9 mouse cellular contexts compared by ENCODE assay signal in genomic region chr15:18832263-18832662, GRCm38 (mm10). TPM values are rescaled to one million over a fixed set of nuclear protein-coding genes. Genes with fewer than 3 reads are reported as not detected.
DNase-seq lines count a peak whose midpoint lies in the region; ATAC-seq and TF ChIP-seq lines count a peak whose summit lies in the region.
"Had no signal": no experiment of that assay in that cellular context is flagged by ENCODE, and none has a peak within 500 bp of the region (broad histone marks: within the 10 kb centered on the region; RNA-seq: fewer than 3 reads in every experiment).

No protein-coding gene starts in this region.

- peak; percentile 6 for DNase-seq in gastrocnemius, postnatal 14 days
- no peak for DNase-seq in gastrocnemius, postnatal 25 days
- peak; percentile 58 for DNase-seq in 3T3-L1 (ENCODE audit: low read depth, low spot score)
- peak; percentile 45 for DNase-seq in adrenal gland, adult 2 months
- DNase-seq in embryo, embryonic 11 days: peak; percentile 80
- peak; percentile 50 for DNase-seq in kidney, adult 2 months
- DNase-seq in liver, embryonic 14.5 days (ENCODE audit: low read depth in 3 of 3, low spot score in 3 of 3): peak in 2 of 3 experiments; percentile 4
- peak; percentile 7 for DNase-seq in skeletal muscle tissue, adult 2 months (ENCODE audit: low read depth, low spot score)

- TF ChIP-seq POLR2A in kidney, adult 2 months (IDR thresholded peaks at IDR 0.05; ENCODE audit: low read depth, low read length): no peak

- H3K9ac ChIP-seq in liver, embryonic 14.5 days (replicated peaks): no peak overlapping the region

- TF ChIP-seq CTCF in kidney, adult 2 months (conservative IDR thresholded peaks at IDR 0.05; ENCODE audit: insufficient read depth, insufficient read length, low read depth, low read length): no peak
- TF ChIP-seq CTCF in liver, embryonic 14.5 days (IDR thresholded peaks at IDR 0.05; ENCODE audit: low read depth): peak; percentile 56

- intact Hi-C loops in gastrocnemius, postnatal 14 days (cut with DNase I; ENCODE audit: low total_unique reads): no loop called here

- H3K27me3 ChIP-seq in kidney, adult 2 months (replicated peaks; ENCODE audit: control insufficient read depth, insufficient read depth, low read length): no peaks in the 10 kb centered on the region
- H3K27me3 ChIP-seq in liver, embryonic 14.5 days (ENCODE audit: control insufficient read depth, insufficient read depth, low read length): no peaks in the 10 kb centered on the region

- H3K4me1 ChIP-seq in kidney, adult 2 months (ENCODE audit: control insufficient read depth, insufficient read depth, low read length): no peaks in the 10 kb centered on the region
- H3K4me1 ChIP-seq in liver, embryonic 14.5 days (replicated peaks; ENCODE audit: control insufficient read depth in 2 of 2, insufficient read depth in 2 of 2, low read length in 1 of 2): no peaks in the 10 kb centered on the region

- H3K9me3 ChIP-seq in liver, embryonic 14.5 days (ENCODE audit: control insufficient read depth, low read length): no peaks in the 10 kb centered on the region

- no peak for ATAC-seq in liver, embryonic 14.5 days (ENCODE audit: insufficient read depth)

- H3K4me3 ChIP-seq in kidney, adult 2 months (ENCODE audit: insufficient read depth, low read depth, low read length): no peak overlapping the region
- H3K4me3 ChIP-seq in liver, embryonic 14.5 days (ENCODE audit: insufficient read depth in 1 of 2, low read depth in 2 of 2, low read length in 2 of 2): no peak overlapping the region
- H3K4me3 ChIP-seq: myocyte had no signal

- 8% methylated on average over 4 of the region's 4 CpGs for WGBS in kidney, adult 2 months
- WGBS in liver, embryonic 14.5 days (ENCODE audit: insufficient replicate concordance): 7% methylated on average over 4 of the region's 4 CpGs

- no peak overlapping the region for H3K4me2 ChIP-seq in liver, embryonic 14.5 days (ENCODE audit: low read depth)

- no peak for TF ChIP-seq EP300 in liver, embryonic 14.5 days (IDR thresholded peaks at IDR 0.05; ENCODE audit: low read depth)

- no peak overlapping the region for H3K27ac ChIP-seq in kidney, adult 2 months (ENCODE audit: insufficient read depth, low read depth, low read length)
- H3K27ac ChIP-seq in liver, embryonic 14.5 days: no peak overlapping the region

- H3K36me3 ChIP-seq in kidney, adult 2 months (ENCODE audit: control insufficient read depth, insufficient read depth, low read length): no peaks in the 10 kb centered on the region
- no peaks in the 10 kb centered on the region for H3K36me3 ChIP-seq in liver, embryonic 14.5 days (replicated peaks; ENCODE audit: control insufficient read depth, insufficient read depth, low read depth)

RNA-seq across cellular contexts. Expression of gene Cdh10, which starts 13.5 kb away (rescaled TPM):
- total RNA-seq in gastrocnemius, postnatal 14 days (2021): under 1 TPM in 1 of 2 experiments, not detected in 1; 0.18 TPM
- not detected for total RNA-seq in gastrocnemius, postnatal 25 days (2021)
- total RNA-seq in adrenal gland, adult 2 months (2021): under 1 TPM in 1 of 2 experiments, not detected in 1; 0.17 TPM
- polyA plus RNA-seq in adrenal gland, adult 2 months (2012; rRNA removed): 0.04 TPM in 1 of 2 replicates, not detected in the other
- 0.04 and 0.11 TPM in 2 replicates for polyA plus RNA-seq in kidney, adult 2 months (2012; rRNA removed)
- polyA plus RNA-seq in liver, embryonic 14.5 days (2012; rRNA removed): 0.02 and 0.03 TPM in 2 replicates
- 0.09 TPM in 1 of 2 replicates, not detected in the other for polyA plus RNA-seq in liver, embryonic 14.5 days (2014; fragmentation: Nextera tagmentation; extraction: Ambion mirVana)
